In the genomic region with DNA sequence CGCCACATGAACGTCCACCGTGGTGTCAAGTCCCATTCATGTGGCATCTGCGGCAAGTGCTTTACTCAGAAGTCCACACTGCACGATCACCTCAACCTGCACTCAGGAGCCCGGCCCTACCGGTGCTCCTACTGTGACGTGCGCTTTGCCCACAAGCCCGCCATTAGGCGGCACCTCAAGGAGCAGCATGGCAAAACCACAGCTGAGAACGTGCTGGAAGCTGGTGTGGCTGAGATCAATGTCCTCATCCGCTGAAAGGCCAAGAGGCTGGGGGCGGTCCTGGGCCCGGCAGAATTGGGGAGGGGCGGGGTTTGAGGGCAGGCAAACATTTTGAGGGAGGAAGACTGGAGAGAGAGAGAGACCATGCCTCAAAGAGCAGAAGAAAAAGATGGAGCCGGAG, we compare ENCODE assay signal across 9 mouse cellular contexts. TPM values are rescaled to one million over a fixed set of nuclear protein-coding genes. Genes with fewer than 3 reads are reported as not detected.
A peak's percentile ranks its signal among the peaks of the same experiment; 100 is the strongest.
DNase-seq lines count a peak whose midpoint lies in the region; ATAC-seq and TF ChIP-seq lines count a peak whose summit lies in the region.
"Had no signal": no experiment of that assay in that cellular context is flagged by ENCODE, and none has a peak within 500 bp of the region (broad histone marks: within the 10 kb centered on the region; RNA-seq: fewer than 3 reads in every experiment).

No protein-coding gene starts in this region.

- H3K36me3 ChIP-seq in kidney, embryonic 14.5 days (ENCODE audit: control insufficient read depth, insufficient read depth, low read length): peaks cover 7% of the 10 kb centered on the region
- peaks cover 0 to 17% of the 10 kb centered on the region in 2 experiments; a peak in 2 of 4 replicates for H3K36me3 ChIP-seq in MEL (ENCODE audit: control insufficient read depth in 1 of 2, insufficient read depth in 2 of 2, low read length in 2 of 2)
- H3K36me3 ChIP-seq in hindbrain, embryonic 14.5 days (replicated peaks; ENCODE audit: control insufficient read depth, insufficient read depth): peaks cover 17% of the 10 kb centered on the region
- H3K36me3 ChIP-seq in midbrain, embryonic 16.5 days (ENCODE audit: control insufficient read depth, insufficient read depth, low read length): peaks cover 4% of the 10 kb centered on the region

- ATAC-seq in kidney, embryonic 14.5 days (ENCODE audit: low FRiP score, low TSS enrichment): no peak
- no peak for ATAC-seq in hindbrain, embryonic 14.5 days (ENCODE audit: low FRiP score)
- no peak for ATAC-seq in midbrain, embryonic 16.5 days

- H3K9ac ChIP-seq in kidney, embryonic 14.5 days (ENCODE audit: low read depth, low read length): no peak overlapping the region
- H3K9ac ChIP-seq in MEL (ENCODE audit: control insufficient read depth, low read depth, low read length, poor library complexity, severe bottlenecking): no peak overlapping the region
- H3K9ac ChIP-seq in hindbrain, embryonic 14.5 days: peak overlapping the region; percentile 89; the same call in 1 of the 2 replicates
- no peak overlapping the region for H3K9ac ChIP-seq in midbrain, embryonic 16.5 days (ENCODE audit: low read depth, low read length)

- no peak overlapping the region for H3K27ac ChIP-seq in kidney, embryonic 14.5 days (ENCODE audit: low read depth, low read length)
- H3K27ac ChIP-seq in MEL (ENCODE audit: control insufficient read depth, low read depth, low read length): no peak overlapping the region
- no peak overlapping the region for H3K27ac ChIP-seq in hindbrain, embryonic 14.5 days
- H3K27ac ChIP-seq in midbrain, embryonic 16.5 days (ENCODE audit: low read length): peak overlapping the region; percentile 2; the same call in 1 of the 2 replicates

- intact Hi-C loops in gastrocnemius, postnatal 36 days (cut with DNase I): no loop called here

- peaks cover 10% of the 10 kb centered on the region for H3K4me1 ChIP-seq in kidney, embryonic 14.5 days (ENCODE audit: control insufficient read depth, insufficient read depth, low read length)
- peaks cover 0 to 21% of the 10 kb centered on the region in 2 experiments; a peak in 3 of 4 replicates for H3K4me1 ChIP-seq in MEL (ENCODE audit: control insufficient read depth in 1 of 2, insufficient read depth in 2 of 2, low read length in 2 of 2)
- H3K4me1 ChIP-seq in hindbrain, embryonic 14.5 days (replicated peaks; ENCODE audit: control insufficient read depth, insufficient read depth, low read length): peaks cover 38% of the 10 kb centered on the region
- peaks cover 42% of the 10 kb centered on the region for H3K4me1 ChIP-seq in midbrain, embryonic 16.5 days (ENCODE audit: control insufficient read depth, insufficient read depth, low read length)

- H3K9me3 ChIP-seq in kidney, embryonic 14.5 days (ENCODE audit: control insufficient read depth, low read length): no peaks in the 10 kb centered on the region
- no peaks in the 10 kb centered on the region for H3K9me3 ChIP-seq in MEL (replicated peaks; ENCODE audit: insufficient read depth, low read length)
- no peaks in the 10 kb centered on the region for H3K9me3 ChIP-seq in hindbrain, embryonic 14.5 days (ENCODE audit: control insufficient read depth, low read length)
- no peaks in the 10 kb centered on the region for H3K9me3 ChIP-seq in midbrain, embryonic 16.5 days (replicated peaks; ENCODE audit: control insufficient read depth, low read length, poor library complexity, severe bottlenecking)

- TF ChIP-seq EP300 in MEL (IDR thresholded peaks at IDR 0.05; ENCODE audit: low read depth in 1 of 2, low read length in 2 of 2): no peak

- H3K27me3 ChIP-seq in kidney, embryonic 14.5 days (ENCODE audit: control insufficient read depth, insufficient read depth, low read length): no peaks in the 10 kb centered on the region
- no peaks in the 10 kb centered on the region for H3K27me3 ChIP-seq in MEL (ENCODE audit: control insufficient read depth in 1 of 2, insufficient read depth in 2 of 2, low read length in 2 of 2)
- no peaks in the 10 kb centered on the region for H3K27me3 ChIP-seq in hindbrain, embryonic 14.5 days (ENCODE audit: control insufficient read depth, insufficient read depth, low read length)
- H3K27me3 ChIP-seq in midbrain, embryonic 16.5 days (ENCODE audit: control insufficient read depth, insufficient read depth, low read depth, low read length): no peaks in the 10 kb centered on the region

- no peak for TF ChIP-seq CTCF in MEL (IDR thresholded peaks at IDR 0.05 in 2 of 3, conservative IDR thresholded peaks at IDR 0.05 in 1 of 3; ENCODE audit: control insufficient read depth in 1 of 3, insufficient read depth in 1 of 3, low read depth in 2 of 3, low read length in 3 of 3, poor library complexity in 1 of 3, severe bottlenecking in 1 of 3)

- H3K4me3 ChIP-seq in kidney, embryonic 14.5 days (ENCODE audit: low read length): no peak overlapping the region
- no peak overlapping the region for H3K4me3 ChIP-seq in MEL (ENCODE audit: control insufficient read depth in 1 of 2, insufficient read depth in 1 of 2, low read depth in 2 of 2, low read length in 2 of 2)
- H3K4me3 ChIP-seq in hindbrain, embryonic 14.5 days (replicated peaks; ENCODE audit: low read length): peak overlapping the region; percentile 75
- peak overlapping the region; percentile 81; the same call in 1 of the 2 replicates for H3K4me3 ChIP-seq in midbrain, embryonic 16.5 days (ENCODE audit: low read depth, low read length)

- no peak for TF ChIP-seq RAD21 in MEL (IDR thresholded peaks at IDR 0.05; ENCODE audit: low read depth, low read length)

- peaks cover 34% of the 10 kb centered on the region for H3K79me2 ChIP-seq in MEL (ENCODE audit: control insufficient read depth, insufficient read depth, low read length, poor library complexity)

- H3K4me2 ChIP-seq in kidney, embryonic 14.5 days (replicated peaks; ENCODE audit: low read depth, low read length): peak overlapping the region; percentile 8; the same call in 1 of the 2 replicates
- peak overlapping the region; percentile 79 for H3K4me2 ChIP-seq in hindbrain, embryonic 14.5 days (replicated peaks)
- H3K4me2 ChIP-seq in midbrain, embryonic 16.5 days (ENCODE audit: low read length): peak overlapping the region; percentile 93

- WGBS in kidney, embryonic 14.5 days: 87% methylated on average over 17 of the region's 17 CpGs
- WGBS in hindbrain, embryonic 14.5 days: 87% methylated on average over 17 of the region's 17 CpGs
- 85% methylated on average over 17 of the region's 17 CpGs for WGBS in midbrain, embryonic 16.5 days

- TF ChIP-seq POLR2A in MEL (IDR thresholded peaks at IDR 0.05; ENCODE audit: control insufficient read depth in 1 of 2, insufficient read depth in 1 of 2, low read depth in 1 of 2, low read length in 2 of 2, poor library complexity in 1 of 2): no peak

- no peak for DNase-seq in kidney, postnatal 36 days
- DNase-seq in MEL (ENCODE audit: low read depth, low spot score): peak; percentile 37
- DNase-seq in hindbrain, embryonic 14.5 days (ENCODE audit: low spot score): no peak
- no peak for DNase-seq in urinary bladder, postnatal 25 days (ENCODE audit: low spot score)
- DNase-seq in gastrocnemius, postnatal 36 days: no peak
- no peak for DNase-seq in layer of hippocampus, postnatal 14 days (ENCODE audit: low spot score in 2 of 2)
- DNase-seq: layer of hippocampus, adult 9-11 months had no signal

RNA-seq across cellular contexts. Expression of a gene that starts 1.7 kb away (rescaled TPM):
- 1.7 and 1.9 TPM in 2 replicates for polyA plus RNA-seq in kidney, embryonic 14.5 days (2014; fragmentation: Nextera tagmentation; extraction: Ambion mirVana)
- total RNA-seq in MEL (2012; rRNA removed): 1.6 and 2.2 TPM in 2 replicates
- 1 to 10 TPM in 1 of 2 experiments, not detected in 1; 9.4 TPM for polyA plus RNA-seq in MEL (2012; ENCODE audit: insufficient read depth in 1 of 2, insufficient read length in 2 of 2, low read depth in 1 of 2, low replicate concordance in 2 of 2, missing spikeins in 1 of 2)
- 1.2 and 1.8 TPM in 2 replicates for polyA plus RNA-seq in hindbrain, embryonic 14.5 days (2014; fragmentation: Nextera tagmentation; extraction: Ambion mirVana)
- polyA plus RNA-seq in midbrain, embryonic 16.5 days (2015; fragmentation: Nextera tagmentation; extraction: Ambion mirVana): 1.6 and 2.4 TPM in 2 replicates
- total RNA-seq in gastrocnemius, postnatal 36 days (2021): 1 to 10 TPM; 1.4 to 1.5 TPM
- 1 to 10 TPM; 2.0 to 3.7 TPM for total RNA-seq in layer of hippocampus, postnatal 14 days (2021)

RNA-seq across cellular contexts. Expression of a gene that starts 1.9 kb away (rescaled TPM):
- polyA plus RNA-seq in kidney, embryonic 14.5 days (2014; fragmentation: Nextera tagmentation; extraction: Ambion mirVana): 70.5 and 76.9 TPM in 2 replicates
- 66.6 and 67.4 TPM in 2 replicates for total RNA-seq in MEL (2012; rRNA removed)
- 100 to 1,000 TPM in 1 of 2 experiments, not detected in 1; 113 TPM for polyA plus RNA-seq in MEL (2012; ENCODE audit: insufficient read depth in 1 of 2, insufficient read length in 2 of 2, low read depth in 1 of 2, low replicate concordance in 2 of 2, missing spikeins in 1 of 2)
- 72.6 and 82.1 TPM in 2 replicates for polyA plus RNA-seq in hindbrain, embryonic 14.5 days (2014; fragmentation: Nextera tagmentation; extraction: Ambion mirVana)
- 99.8 and 102 TPM in 2 replicates for polyA plus RNA-seq in midbrain, embryonic 16.5 days (2015; fragmentation: Nextera tagmentation; extraction: Ambion mirVana)
- 10 to 100 TPM; 24.7 to 28.2 TPM for total RNA-seq in gastrocnemius, postnatal 36 days (2021)
- total RNA-seq in layer of hippocampus, postnatal 14 days (2021): 100 to 1,000 TPM; 168 to 173 TPM

RNA-seq across cellular contexts. Expression of a gene that starts 14.5 kb away (rescaled TPM):
- polyA plus RNA-seq in kidney, embryonic 14.5 days (2014; fragmentation: Nextera tagmentation; extraction: Ambion mirVana): not detected in 2 replicates
- total RNA-seq in MEL (2012; rRNA removed): not detected in 2 replicates
- under 1 TPM in 1 of 2 experiments, not detected in 1; 0.03 TPM for polyA plus RNA-seq in MEL (2012; ENCODE audit: insufficient read depth in 1 of 2, insufficient read length in 2 of 2, low read depth in 1 of 2, low replicate concordance in 2 of 2, missing spikeins in 1 of 2)
- not detected in 2 replicates for polyA plus RNA-seq in hindbrain, embryonic 14.5 days (2014; fragmentation: Nextera tagmentation; extraction: Ambion mirVana)
- 0.16 TPM in 1 of 2 replicates, not detected in the other for polyA plus RNA-seq in midbrain, embryonic 16.5 days (2015; fragmentation: Nextera tagmentation; extraction: Ambion mirVana)
- total RNA-seq in gastrocnemius, postnatal 36 days (2021): under 1 TPM in 1 of 2 experiments, not detected in 1; 0.20 TPM
- total RNA-seq in layer of hippocampus, postnatal 14 days (2021): not detected

RNA-seq across cellular contexts. Expression of a gene that starts 17.1 kb away (rescaled TPM):
- 2.1 and 3.7 TPM in 2 replicates for polyA plus RNA-seq in kidney, embryonic 14.5 days (2014; fragmentation: Nextera tagmentation; extraction: Ambion mirVana)
- total RNA-seq in MEL (2012; rRNA removed): 6.6 and 7.6 TPM in 2 replicates
- polyA plus RNA-seq in MEL (2012; ENCODE audit: insufficient read depth in 1 of 2, insufficient read length in 2 of 2, low read depth in 1 of 2, low replicate concordance in 2 of 2, missing spikeins in 1 of 2): 10 to 100 TPM in 1 of 2 experiments, not detected in 1; 24.3 TPM
- polyA plus RNA-seq in hindbrain, embryonic 14.5 days (2014; fragmentation: Nextera tagmentation; extraction: Ambion mirVana): 3.0 and 3.3 TPM in 2 replicates
- polyA plus RNA-seq in midbrain, embryonic 16.5 days (2015; fragmentation: Nextera tagmentation; extraction: Ambion mirVana): 12.4 and 13.1 TPM in 2 replicates
- 1 to 10 TPM; 4.6 to 5.7 TPM for total RNA-seq in gastrocnemius, postnatal 36 days (2021)
- 1 to 10 TPM; 6.4 to 8.1 TPM for total RNA-seq in layer of hippocampus, postnatal 14 days (2021)

RNA-seq across cellular contexts. Expression of a gene that starts 17.9 kb away (rescaled TPM):
- 5.4 and 7.7 TPM in 2 replicates for polyA plus RNA-seq in kidney, embryonic 14.5 days (2014; fragmentation: Nextera tagmentation; extraction: Ambion mirVana)
- 0.12 TPM in 1 of 2 replicates, not detected in the other for total RNA-seq in MEL (2012; rRNA removed)
- polyA plus RNA-seq in MEL (2012; ENCODE audit: insufficient read depth in 1 of 2, insufficient read length in 2 of 2, low read depth in 1 of 2, low replicate concordance in 2 of 2, missing spikeins in 1 of 2): under 1 TPM in 1 of 2 experiments, not detected in 1; 0.06 TPM
- polyA plus RNA-seq in hindbrain, embryonic 14.5 days (2014; fragmentation: Nextera tagmentation; extraction: Ambion mirVana): 0.11 and 0.12 TPM in 2 replicates
- polyA plus RNA-seq in midbrain, embryonic 16.5 days (2015; fragmentation: Nextera tagmentation; extraction: Ambion mirVana): 0.09 TPM in 1 of 2 replicates, not detected in the other
- total RNA-seq in gastrocnemius, postnatal 36 days (2021): under 1 TPM in 1 of 2 experiments, not detected in 1; 0.17 TPM
- under 1 TPM; 0.18 to 0.38 TPM for total RNA-seq in layer of hippocampus, postnatal 14 days (2021)

Comparison
In these comparisons a context has a peak if more than half of its experiments do, and no peak if none do; other contexts are left out.
1. H3K4me2 ChIP-seq: peak in every context shown above with its lines; median percentile 93 in midbrain, embryonic 16.5 days; 79 in hindbrain, embryonic 14.5 days; 8 in kidney, embryonic 14.5 days.
2. H3K4me3 ChIP-seq: peak in hindbrain, embryonic 14.5 days (single experiment) and midbrain, embryonic 16.5 days (single experiment); none in kidney, embryonic 14.5 days (single experiment) and MEL (0 of 2).